ENCODE assay signal across 27 mouse cellular contexts in genomic region chr16:49726761-49727160, GRCm38 (mm10). TPM values are rescaled to one million over a fixed set of nuclear protein-coding genes. Genes with fewer than 3 reads are reported as not detected.
A peak's percentile ranks its signal among the peaks of the same experiment; 100 is the strongest.
DNase-seq lines count a peak whose midpoint lies in the region; ATAC-seq lines count a peak whose summit lies in the region.
"Had no signal": no experiment of that assay in that cellular context is flagged by ENCODE, and none has a peak within 500 bp of the region (broad histone marks: within the 10 kb centered on the region; RNA-seq: fewer than 3 reads in every experiment).

No protein-coding gene starts in this region.

- no peaks in the 10 kb centered on the region for H3K9me3 ChIP-seq in liver, embryonic 16.5 days (replicated peaks; ENCODE audit: control insufficient read depth, low read length)
- no peaks in the 10 kb centered on the region for H3K9me3 ChIP-seq in liver, embryonic 12.5 days (replicated peaks)
- no peaks in the 10 kb centered on the region for H3K9me3 ChIP-seq in midbrain, embryonic 14.5 days (ENCODE audit: control insufficient read depth, low read length)
- H3K9me3 ChIP-seq: embryonic facial prominence, embryonic 10.5 days; heart, embryonic 13.5 days; limb, embryonic 12.5 days; midbrain, embryonic 13.5 days; neural tube, embryonic 12.5 days; stomach, embryonic 15.5 days had no signal

- H3K4me2 ChIP-seq in liver, embryonic 16.5 days (ENCODE audit: low read depth, low read length) = no peak overlapping the region
- no peak overlapping the region for H3K4me2 ChIP-seq in liver, embryonic 12.5 days
- H3K4me2 ChIP-seq in midbrain, embryonic 14.5 days (ENCODE audit: low read length) = no peak overlapping the region
- H3K4me2 ChIP-seq: heart, embryonic 13.5 days; limb, embryonic 12.5 days; midbrain, embryonic 13.5 days; neural tube, embryonic 12.5 days; stomach, embryonic 15.5 days had no signal

- peak; percentile 35 to 57 for DNase-seq in cerebellum, postnatal 10 days
- DNase-seq in cerebellum, adult 9-11 months = no peak
- peak; percentile 25 to 55 for DNase-seq in spleen, postnatal 36 days (ENCODE audit: low spot score in 2 of 2)
- no peak for DNase-seq in midbrain, embryonic 14.5 days
- DNase-seq in gastrocnemius, adult 18-20 months (ENCODE audit: low spot score) = no peak
- DNase-seq: adrenal gland, postnatal 36 days; cerebellum, adult 2 months; heart, adult 18-20 months; heart, postnatal 14 days; layer of hippocampus, postnatal 36 days; lung, adult 18-20 months; lung, postnatal 10 days; right cerebral cortex, postnatal 14 days; thymus, postnatal 25 days had no signal

- H3K27me3 ChIP-seq in liver, embryonic 16.5 days (ENCODE audit: control insufficient read depth, insufficient read depth, low read depth, low read length) = no peaks in the 10 kb centered on the region
- H3K27me3 ChIP-seq in liver, embryonic 12.5 days (replicated peaks) = no peaks in the 10 kb centered on the region
- H3K27me3 ChIP-seq in midbrain, embryonic 14.5 days (ENCODE audit: control insufficient read depth, insufficient read depth, low read length) = no peaks in the 10 kb centered on the region
- H3K27me3 ChIP-seq: heart, embryonic 13.5 days; limb, embryonic 12.5 days; midbrain, embryonic 13.5 days; neural tube, embryonic 12.5 days; stomach, embryonic 15.5 days had no signal

- no peak overlapping the region for H3K27ac ChIP-seq in liver, embryonic 16.5 days (ENCODE audit: low read length)
- no peak overlapping the region for H3K27ac ChIP-seq in liver, embryonic 12.5 days
- no peak overlapping the region for H3K27ac ChIP-seq in midbrain, embryonic 14.5 days (replicated peaks; ENCODE audit: low read depth, low read length)
- H3K27ac ChIP-seq: embryonic facial prominence, embryonic 10.5 days; heart, embryonic 13.5 days; hindbrain, postnatal 0 days; kidney, postnatal 0 days; layer of hippocampus, adult 2 months; limb, embryonic 12.5 days; midbrain, embryonic 13.5 days; neural tube, embryonic 12.5 days; stomach, embryonic 15.5 days had no signal

- WGBS in liver, embryonic 16.5 days (ENCODE audit: insufficient replicate concordance) = 38% methylated on average over 2 of the region's 2 CpGs
- 60% methylated on average over 2 of the region's 2 CpGs for WGBS in liver, embryonic 12.5 days (ENCODE audit: insufficient replicate concordance)
- 87% methylated on average over 2 of the region's 2 CpGs for WGBS in midbrain, embryonic 14.5 days

- no peaks in the 10 kb centered on the region for H3K36me3 ChIP-seq in liver, embryonic 16.5 days (ENCODE audit: control insufficient read depth, insufficient read depth)
- H3K36me3 ChIP-seq in liver, embryonic 12.5 days = no peaks in the 10 kb centered on the region
- H3K36me3 ChIP-seq in midbrain, embryonic 14.5 days (ENCODE audit: control insufficient read depth, insufficient read depth, low read length) = no peaks in the 10 kb centered on the region
- H3K36me3 ChIP-seq: embryonic facial prominence, embryonic 10.5 days; heart, embryonic 13.5 days; limb, embryonic 12.5 days; midbrain, embryonic 13.5 days; neural tube, embryonic 12.5 days; stomach, embryonic 15.5 days had no signal

- no peak overlapping the region for H3K4me3 ChIP-seq in liver, embryonic 16.5 days (ENCODE audit: low read depth, low read length)
- H3K4me3 ChIP-seq in liver, embryonic 12.5 days = no peak overlapping the region
- no peak overlapping the region for H3K4me3 ChIP-seq in midbrain, embryonic 14.5 days (replicated peaks; ENCODE audit: low read depth, low read length)
- H3K4me3 ChIP-seq: embryonic facial prominence, embryonic 10.5 days; heart, embryonic 13.5 days; layer of hippocampus, adult 2 months; limb, embryonic 12.5 days; midbrain, embryonic 13.5 days; neural tube, embryonic 12.5 days; stomach, embryonic 15.5 days had no signal

- ATAC-seq in liver, embryonic 16.5 days (ENCODE audit: low read depth) = peak; percentile 72
- no peak for ATAC-seq in liver, embryonic 12.5 days
- ATAC-seq in erythroid progenitor cell, adult 5-6 weeks (replicated peaks; ENCODE audit: low FRiP score, poor library complexity, severe bottlenecking) = peak; percentile 99
- ATAC-seq in midbrain, embryonic 14.5 days (ENCODE audit: low FRiP score, low TSS enrichment) = no peak
- ATAC-seq: hindbrain, postnatal 0 days; intestine, postnatal 0 days; midbrain, embryonic 13.5 days had no signal

- H3K9ac ChIP-seq in liver, embryonic 16.5 days (ENCODE audit: low read depth, low read length) = no peak overlapping the region
- H3K9ac ChIP-seq in liver, embryonic 12.5 days = no peak overlapping the region
- no peak overlapping the region for H3K9ac ChIP-seq in midbrain, embryonic 14.5 days (replicated peaks; ENCODE audit: low read length)
- H3K9ac ChIP-seq: heart, embryonic 13.5 days; limb, embryonic 12.5 days; midbrain, embryonic 13.5 days; neural tube, embryonic 12.5 days; stomach, embryonic 15.5 days had no signal

- peaks cover 3% of the 10 kb centered on the region for H3K4me1 ChIP-seq in liver, embryonic 16.5 days (ENCODE audit: control insufficient read depth, low read depth, low read length)
- peaks cover 19% of the 10 kb centered on the region for H3K4me1 ChIP-seq in liver, embryonic 12.5 days
- no peaks in the 10 kb centered on the region; the same call in 1 of the 2 replicates for H3K4me1 ChIP-seq in midbrain, embryonic 14.5 days (ENCODE audit: control insufficient read depth, insufficient read depth, low read length)
- H3K4me1 ChIP-seq: embryonic facial prominence, embryonic 10.5 days; limb, embryonic 12.5 days; neural tube, embryonic 12.5 days had no signal

RNA-seq across cellular contexts. Expression of gene Ift57, which starts 27.7 kb away (rescaled TPM):
- polyA plus RNA-seq in liver, embryonic 16.5 days (2015; fragmentation: Nextera tagmentation; extraction: Ambion mirVana) = 2.7 and 2.8 TPM in 2 replicates
- 7.9 and 8.0 TPM in 2 replicates for polyA plus RNA-seq in liver, embryonic 12.5 days (2016; fragmentation: Nextera tagmentation; extraction: Ambion mirVana)
- 23.1 and 28.1 TPM in 2 replicates for total RNA-seq in erythroid progenitor cell, adult 5-6 weeks (2015; ENCODE audit: low replicate concordance)
- 18.8 and 39.8 TPM in 2 replicates for total RNA-seq in erythroid progenitor cell, adult 5-6 weeks (2017; ENCODE audit: low replicate concordance)
- 35.9 and 45.1 TPM in 2 replicates for polyA plus RNA-seq in midbrain, embryonic 14.5 days (2014; fragmentation: Nextera tagmentation; extraction: Ambion mirVana)
- total RNA-seq in gastrocnemius, adult 18-20 months (2021) = 1 to 10 TPM; 6.7 to 7.3 TPM

Comparison
In these comparisons a context has a peak if more than half of its experiments do, and no peak if none do; other contexts are left out.
1. DNase-seq: peak in cerebellum, postnatal 10 days (2 of 2) and spleen, postnatal 36 days (2 of 2); none in cerebellum, adult 9-11 months (single experiment), midbrain, embryonic 14.5 days (single experiment) and gastrocnemius, adult 18-20 months (single experiment).
2. ATAC-seq: peak in liver, embryonic 16.5 days (single experiment) and erythroid progenitor cell, adult 5-6 weeks (single experiment); none in liver, embryonic 12.5 days (single experiment) and midbrain, embryonic 14.5 days (single experiment).